Mouse (Mus musculus) hindbrain, embryonic 16.5 days (tissue): ENCODE measurements at regions not wholly inside any gene's neighbourhood (a gene's known extent, or its start where the extent isn't known, plus 50 kb on each side); places are given as distances from the start of the nearest gene placed in this dataset.

Source experiments
- ATAC-seq: fragments of 200-750 bp; cut with Nextera tagmentation; 2 replicates; pipeline ENCODE4 v1.8.0; 2017; ENCODE audit warnings: moderate TSS enrichment, moderate library complexity
- H3K27ac ChIP-seq: fragments of 300-500 bp; sonication (generic); 2 replicates; pipeline ENCODE4 v1.5.1; 2014; ENCODE audit warnings: low read depth, mild to moderate bottlenecking, control low read depth, low read length, moderate library complexity
- H3K27me3 ChIP-seq: fragments of 300-500 bp; sonication (generic); replicated peaks from 2 replicates; pipeline ENCODE4 v1.6.1; 2014; ENCODE audit warnings: low read length; ENCODE audit not compliant: control insufficient read depth, insufficient read depth
- H3K36me3 ChIP-seq: fragments of 300-500 bp; sonication (generic); 2 replicates; pipeline ENCODE4 v1.6.1; 2014; ENCODE audit warnings: mild to moderate bottlenecking, low read length, moderate library complexity, mixed read lengths; ENCODE audit not compliant: control insufficient read depth, insufficient read depth
- H3K4me1 ChIP-seq: fragments of 300-500 bp; sonication (generic); 2 replicates; pipeline ENCODE4 v1.6.1; 2014; ENCODE audit warnings: low read depth, low read length; ENCODE audit not compliant: control insufficient read depth, insufficient read depth
- H3K4me2 ChIP-seq: fragments of 300-500 bp; sonication (generic); 2 replicates; pipeline ENCODE4 v1.6.1; 2014; ENCODE audit warnings: mild to moderate bottlenecking, low read length, control low read depth, moderate library complexity
- H3K4me3 ChIP-seq: fragments of 300-500 bp; sonication (generic); 2 replicates; pipeline ENCODE4 v1.5.1; 2014; ENCODE audit warnings: mild to moderate bottlenecking, low read length, control low read depth, moderate library complexity
- H3K9ac ChIP-seq: fragments of 300-500 bp; sonication (generic); 2 replicates; pipeline ENCODE4 v1.6.1; 2014; ENCODE audit warnings: low read depth, mild to moderate bottlenecking, control low read depth, low read length, moderate library complexity
- H3K9me3 ChIP-seq: fragments of 300-500 bp; sonication (generic); 2 replicates; pipeline ENCODE4 v1.6.1; 2014; ENCODE audit warnings: mild to moderate bottlenecking, low read length, moderate library complexity; ENCODE audit not compliant: control insufficient read depth
- WGBS: fragments of 180-500 bp; shearing (Covaris S2); extraction: QIAGEN DNeasy Blood & Tissue Kit; methylation state at CpG from one replicate; pipeline ENCODE4 v1.1.7; 2014; 5-methylcytosine and 5-hydroxymethylcytosine counted together

DNA sequence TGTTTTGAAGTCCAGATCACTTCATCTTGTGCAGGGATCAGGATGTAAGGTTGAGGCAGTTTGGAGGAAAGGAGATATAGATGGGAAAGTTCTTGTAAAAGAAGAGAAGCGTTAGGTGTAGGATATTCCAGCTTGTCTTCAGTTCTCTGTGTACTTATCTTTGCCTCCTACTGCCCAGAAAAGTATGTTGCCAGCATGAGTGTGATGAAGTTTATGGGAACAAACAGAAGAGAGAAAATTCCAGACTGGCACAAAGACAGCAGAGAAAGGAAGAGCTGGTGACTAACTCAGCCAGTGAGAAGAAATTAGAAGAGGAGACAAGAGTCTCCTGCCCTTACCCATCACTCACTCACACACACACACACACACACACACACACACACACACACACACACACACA, 582.5 kb downstream of the Gm19410 start:
- ATAC-seq: no peak
- Histone ChIP-seq H3K27me3 (no peaks in the 10 kb centered on the region), H3K36me3 (no peaks in the 10 kb centered on the region), H3K9me3 (no peaks in the 10 kb centered on the region), H3K9ac (no peak overlapping the region), H3K27ac (no peak overlapping the region), H3K4me1 (no peaks in the 10 kb centered on the region), H3K4me3 (no peak overlapping the region), H3K4me2 (no peak overlapping the region)
- 97% methylated on average over 1 of the region's 1 CpGs for WGBS

DNA sequence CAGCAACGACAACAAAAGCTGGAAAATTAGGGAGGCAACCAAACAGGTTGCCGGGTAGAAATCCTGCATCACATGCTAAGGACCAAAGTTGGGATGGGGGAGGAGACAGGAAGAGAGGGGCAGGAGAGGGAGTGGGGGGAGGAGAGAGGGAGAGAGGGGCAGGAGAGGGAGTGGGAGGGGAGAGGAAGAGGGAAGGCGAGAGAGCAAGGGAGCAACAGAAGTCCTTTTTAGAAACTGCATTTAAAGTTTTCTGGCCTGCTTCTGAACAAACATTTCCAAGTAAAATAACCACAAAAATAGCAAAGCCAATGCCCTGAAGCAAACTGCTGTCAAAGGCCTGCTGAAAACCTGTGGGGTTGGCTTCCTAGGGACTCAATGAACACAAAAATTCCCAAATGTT, 589.3 kb downstream of the Gm19410 start:
- Histone ChIP-seq H3K4me1 (no peaks in the 10 kb centered on the region), H3K4me3 (no peak overlapping the region), H3K27me3 (no peaks in the 10 kb centered on the region), H3K36me3 (no peaks in the 10 kb centered on the region), H3K9me3 (no peaks in the 10 kb centered on the region), H3K27ac (no peak overlapping the region), H3K4me2 (no peak overlapping the region), H3K9ac (no peak overlapping the region)
- WGBS: 14% methylated on average over 3 of the region's 3 CpGs
- ATAC-seq: no peak

DNA sequence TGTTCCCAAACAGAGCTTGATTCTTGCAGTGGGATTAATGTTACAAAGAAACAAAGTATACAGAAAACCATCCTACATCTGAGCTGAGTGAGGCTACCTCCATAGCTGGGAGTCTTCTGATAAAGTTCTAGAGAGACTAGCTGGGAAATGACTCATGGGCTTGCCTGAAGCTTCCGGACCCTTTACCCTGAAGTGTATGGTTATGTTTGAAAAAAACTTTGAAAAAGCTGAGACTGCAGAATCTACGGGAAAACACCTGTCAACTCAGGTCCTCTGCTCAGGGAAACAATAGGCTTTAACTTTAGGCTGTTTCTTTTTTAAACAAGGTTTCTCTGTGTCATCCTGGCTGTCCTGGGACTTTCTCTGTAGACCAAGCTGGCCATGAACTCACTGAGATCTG, 593.4 kb downstream of the Gm19410 start:
- Histone ChIP-seq H3K27me3 (no peaks in the 10 kb centered on the region), H3K4me1 (peaks cover 5% of the 10 kb centered on the region; the same call in 1 of the 2 replicates), H3K4me3 (no peak overlapping the region), H3K36me3 (no peaks in the 10 kb centered on the region), H3K4me2 (no peak overlapping the region), H3K9ac (no peak overlapping the region), H3K27ac (no peak overlapping the region), H3K9me3 (no peaks in the 10 kb centered on the region)
- ATAC-seq: no peak
- WGBS: 91% methylated on average over 2 of the region's 2 CpGs

DNA sequence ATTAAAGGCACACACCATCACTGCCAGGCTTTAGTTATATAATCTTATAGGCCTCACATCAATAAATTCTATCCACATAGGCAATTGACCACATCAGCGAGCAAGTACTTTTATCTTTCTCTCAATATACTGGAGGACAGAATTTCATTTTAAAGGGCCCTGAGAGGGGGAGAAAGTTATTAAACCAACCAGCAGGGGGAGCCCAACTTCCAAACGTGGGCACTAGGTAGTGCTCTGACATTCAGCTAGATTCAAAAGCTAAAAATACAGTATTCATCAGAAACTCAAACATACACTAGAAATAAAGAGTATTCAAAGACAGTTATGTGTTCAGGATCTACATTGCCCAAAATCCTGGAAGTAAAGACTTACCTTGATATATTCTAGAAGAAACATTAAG, 595.7 kb downstream of the Gm19410 start:
- ATAC-seq: no peak
- Histone ChIP-seq H3K36me3 (no peaks in the 10 kb centered on the region), H3K27ac (no peak overlapping the region), H3K4me1 (peaks cover 5% of the 10 kb centered on the region; the same call in 1 of the 2 replicates), H3K27me3 (no peaks in the 10 kb centered on the region), H3K9me3 (no peaks in the 10 kb centered on the region), H3K4me3 (no peak overlapping the region), H3K4me2 (no peak overlapping the region), H3K9ac (no peak overlapping the region)
- WGBS: 15% methylated on average over 2 of the region's 2 CpGs

DNA sequence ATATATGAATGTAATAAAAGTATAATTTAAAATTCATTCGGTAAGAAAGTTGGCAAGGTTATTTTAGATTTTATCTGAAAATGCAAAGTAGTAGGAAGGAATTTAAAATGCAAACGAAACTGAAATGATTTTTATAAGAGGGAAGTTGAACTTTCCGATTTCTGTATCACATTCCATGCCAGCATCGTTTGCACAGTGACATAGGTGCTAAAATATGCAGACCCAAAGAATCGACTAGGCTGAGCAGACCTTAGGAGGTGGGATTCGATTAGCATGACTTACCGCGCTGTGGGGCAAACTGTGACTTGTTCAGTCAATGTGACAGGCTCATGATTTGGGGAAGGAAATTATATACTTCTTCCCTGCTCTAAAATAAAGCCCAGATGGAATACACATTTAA, 596.2 kb downstream of the Gm19410 start:
- H3K36me3 ChIP-seq: no peaks in the 10 kb centered on the region
- H3K9me3 ChIP-seq: no peaks in the 10 kb centered on the region
- ATAC-seq: no peak
- H3K27me3 ChIP-seq: no peaks in the 10 kb centered on the region
- H3K4me1 ChIP-seq: peaks cover 5% of the 10 kb centered on the region; the same call in 1 of the 2 replicates
- H3K9ac ChIP-seq: no peak overlapping the region
- WGBS: 56% methylated on average over 8 of the region's 8 CpGs
- H3K27ac ChIP-seq: no peak overlapping the region
- H3K4me3 ChIP-seq: no peak overlapping the region
- H3K4me2 ChIP-seq: no peak overlapping the region

DNA sequence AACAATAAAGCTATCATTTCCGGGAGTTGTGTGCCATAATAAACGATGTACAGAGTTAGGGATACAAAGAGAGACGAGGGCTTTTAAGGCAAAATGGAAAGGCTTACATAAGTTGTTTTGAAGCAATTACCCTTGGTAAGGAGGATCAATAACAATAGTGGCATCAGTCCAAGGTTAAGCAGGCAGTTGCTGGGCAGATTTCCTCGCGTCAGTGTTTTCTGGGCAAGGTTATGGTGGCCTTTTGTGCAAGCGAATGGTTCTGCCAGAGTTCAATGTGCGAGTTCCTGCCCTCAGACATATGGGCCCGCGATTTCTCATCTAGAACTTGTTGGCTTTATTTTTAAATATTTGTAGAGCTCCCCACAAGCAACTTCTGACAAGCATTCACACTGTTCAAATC, 597.7 kb downstream of the Gm19410 start:
- no peak overlapping the region for H3K9ac ChIP-seq
- no peaks in the 10 kb centered on the region for H3K36me3 ChIP-seq
- H3K4me3 ChIP-seq: no peak overlapping the region
- peaks cover 5% of the 10 kb centered on the region; the same call in 1 of the 2 replicates for H3K4me1 ChIP-seq
- no peaks in the 10 kb centered on the region for H3K27me3 ChIP-seq
- no peak overlapping the region for H3K27ac ChIP-seq
- H3K4me2 ChIP-seq: no peak overlapping the region
- no peaks in the 10 kb centered on the region for H3K9me3 ChIP-seq
- WGBS: 44% methylated on average over 9 of the region's 9 CpGs
- ATAC-seq: no peak

DNA sequence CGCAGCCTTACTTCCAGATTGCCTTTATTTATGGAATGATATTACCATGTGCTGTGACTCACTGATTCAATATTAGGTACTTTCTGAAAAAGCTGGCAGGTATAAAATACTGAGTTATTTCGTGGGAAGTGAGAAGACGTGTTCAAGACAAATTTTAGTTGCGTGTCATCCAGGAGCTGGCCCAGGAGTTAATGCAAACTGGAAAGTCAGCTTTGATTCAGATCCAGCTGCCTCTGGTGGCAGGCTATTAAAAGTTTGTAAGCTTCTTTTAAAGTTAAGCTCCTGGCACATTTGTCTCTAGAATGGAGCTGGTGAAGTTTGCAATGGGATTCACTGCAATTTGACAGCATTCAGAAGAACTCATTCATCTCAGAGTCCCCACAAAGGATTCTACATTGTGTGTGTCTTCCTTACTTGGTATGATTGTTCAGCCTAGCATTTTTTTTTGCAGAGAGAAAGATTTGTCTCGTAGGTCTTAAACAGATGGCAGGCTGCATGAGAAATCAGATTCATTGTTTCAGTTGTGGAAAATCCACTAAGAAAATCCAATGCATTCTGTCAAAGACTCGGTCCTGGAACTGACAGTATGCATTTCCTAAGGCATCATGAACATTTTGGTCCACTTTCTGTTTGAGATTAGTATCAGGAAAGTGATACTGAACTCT, 599.1 kb downstream of the Gm19410 start:
- Histone ChIP-seq H3K27me3 (no peaks in the 10 kb centered on the region), H3K9ac (no peak overlapping the region), H3K4me2 (no peak overlapping the region), H3K27ac (no peak overlapping the region), H3K4me1 (peaks cover 5% of the 10 kb centered on the region; the same call in 1 of the 2 replicates), H3K9me3 (no peaks in the 10 kb centered on the region), H3K4me3 (no peak overlapping the region), H3K36me3 (no peaks in the 10 kb centered on the region)
- no peak for ATAC-seq
- 58% methylated on average over 6 of the region's 6 CpGs for WGBS

DNA sequence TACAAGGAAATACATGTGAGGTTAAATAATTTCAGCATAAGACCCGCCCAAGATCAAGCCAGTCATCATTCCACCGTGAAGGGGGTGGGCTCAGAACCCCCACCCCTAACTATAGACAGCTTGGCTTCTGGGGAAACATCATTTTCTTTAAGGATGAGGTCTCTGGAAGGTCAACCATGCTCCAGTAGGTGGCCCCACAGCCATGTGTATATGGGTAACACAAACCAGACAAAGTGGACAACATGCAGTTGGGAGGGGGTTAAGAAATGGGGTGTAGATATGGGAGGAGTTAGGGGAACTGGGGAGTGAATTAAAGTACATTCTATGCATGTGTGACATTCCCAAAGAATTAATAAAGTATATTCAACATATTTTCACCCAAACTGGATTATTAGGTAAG, 600.4 kb downstream of the Gm19410 start:
- WGBS: 84% methylated on average over 2 of the region's 2 CpGs
- Histone ChIP-seq H3K4me1 (peaks cover 5% of the 10 kb centered on the region; the same call in 1 of the 2 replicates), H3K4me3 (no peak overlapping the region), H3K9ac (no peak overlapping the region), H3K9me3 (no peaks in the 10 kb centered on the region), H3K27ac (no peak overlapping the region), H3K27me3 (no peaks in the 10 kb centered on the region), H3K36me3 (no peaks in the 10 kb centered on the region), H3K4me2 (no peak overlapping the region)
- no peak for ATAC-seq

DNA sequence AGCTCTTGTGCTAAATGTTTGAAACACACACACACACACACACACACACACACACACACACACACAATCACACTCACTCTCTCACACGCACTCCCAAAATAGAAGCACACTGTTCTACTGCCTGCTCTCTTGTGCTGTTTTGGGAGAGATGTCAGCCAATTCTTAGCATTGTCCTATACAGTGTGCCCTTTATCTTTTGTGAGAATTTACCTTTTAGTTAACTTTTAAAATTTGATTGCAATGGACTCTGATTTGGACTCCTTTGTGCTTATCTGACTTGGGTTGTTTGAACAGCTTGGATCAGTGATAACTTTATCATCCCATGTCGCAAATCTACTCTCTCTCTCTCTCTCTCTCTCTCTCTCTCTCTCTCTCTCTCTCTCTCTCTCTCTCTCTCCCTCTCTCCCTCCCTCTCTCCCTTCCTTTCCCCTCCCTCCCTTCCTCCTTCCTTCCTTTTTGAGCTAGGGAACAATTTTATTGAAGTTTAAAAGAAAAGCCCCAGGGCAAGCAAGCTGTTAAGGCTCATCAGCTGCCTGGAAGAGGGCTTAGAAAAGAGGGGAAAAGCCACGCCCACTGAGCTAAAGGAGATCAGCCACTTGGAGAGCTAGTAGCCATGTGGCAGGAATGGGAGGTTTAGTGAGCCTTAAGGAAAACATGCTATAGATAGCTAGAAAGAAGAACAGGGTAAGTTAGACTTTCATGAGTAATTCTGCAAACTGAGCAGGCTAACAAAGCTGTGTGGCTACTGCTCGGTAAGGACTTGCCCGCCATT, 611.2 kb downstream of the Gm19410 start:
- H3K27ac ChIP-seq: no peak overlapping the region
- H3K36me3 ChIP-seq: no peaks in the 10 kb centered on the region
- no peaks in the 10 kb centered on the region for H3K9me3 ChIP-seq
- H3K27me3 ChIP-seq: no peaks in the 10 kb centered on the region
- 73% methylated on average over 5 of the region's 5 CpGs for WGBS
- no peak overlapping the region for H3K4me2 ChIP-seq
- ATAC-seq: no peak
- H3K4me1 ChIP-seq: no peaks in the 10 kb centered on the region
- H3K9ac ChIP-seq: no peak overlapping the region
- H3K4me3 ChIP-seq: no peak overlapping the region
